Mouse (Mus musculus) lung, adult 18-20 months (tissue): ENCODE results near the gene Capn12.
A peak's percentile ranks its signal among the peaks of the same experiment; 100 is the strongest.
"Not testable (repeated sequence)": the region's sequence is repeated elsewhere in the genome, so short reads cannot be mapped to it uniquely, and the experiment has no call there.

ENCODE experiments used
- DNase-seq, 2 experiments: peaks; one replicate each; pipeline ENCODE4 v3.0.0; 2022; ENCODE audit warnings: mixed read lengths in 2 of 2

Capn12 gene

DNA sequence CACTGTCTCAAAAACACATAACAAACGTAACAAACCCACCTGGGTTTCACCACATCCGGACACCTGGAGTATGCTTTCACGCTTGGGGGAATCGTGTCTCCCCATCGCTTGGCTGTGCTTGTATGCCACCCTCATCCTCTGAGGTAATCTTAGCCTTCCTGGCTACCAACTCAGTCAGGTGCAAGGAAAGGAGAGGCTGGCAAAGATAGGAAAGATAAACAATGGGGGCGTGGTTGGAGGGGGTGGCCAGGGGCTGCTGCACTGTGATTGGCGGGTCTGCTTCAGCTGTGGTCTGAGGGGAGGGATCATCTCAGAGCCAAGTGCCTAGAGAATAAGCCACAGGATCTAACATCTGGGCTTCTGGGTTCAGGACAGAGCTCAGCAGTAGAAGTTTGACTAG is 1.6 kb upstream of the Capn12 start:
- DNase-seq = no peak

DNA sequence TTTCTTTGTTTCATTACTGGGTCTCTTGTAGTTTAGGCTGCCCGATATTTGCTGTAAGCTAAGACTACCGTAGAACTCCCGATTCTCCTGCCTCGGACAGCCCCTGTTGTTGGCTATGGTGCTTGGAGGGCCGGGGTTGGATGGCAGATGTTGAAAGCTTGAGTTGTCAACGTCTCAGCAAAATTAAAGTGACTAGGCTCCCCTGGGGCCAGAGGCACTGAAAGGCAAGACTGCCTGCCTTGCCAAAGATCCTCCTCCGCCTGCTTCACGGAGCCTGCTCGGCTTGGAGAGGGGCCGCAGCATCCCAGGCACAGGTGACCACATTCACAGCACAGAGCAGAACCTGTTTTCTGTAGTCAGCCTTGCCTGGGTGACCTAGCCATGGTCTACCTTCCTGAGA is 668 bp upstream of the Capn12 start:
- DNase-seq = no peak

DNA sequence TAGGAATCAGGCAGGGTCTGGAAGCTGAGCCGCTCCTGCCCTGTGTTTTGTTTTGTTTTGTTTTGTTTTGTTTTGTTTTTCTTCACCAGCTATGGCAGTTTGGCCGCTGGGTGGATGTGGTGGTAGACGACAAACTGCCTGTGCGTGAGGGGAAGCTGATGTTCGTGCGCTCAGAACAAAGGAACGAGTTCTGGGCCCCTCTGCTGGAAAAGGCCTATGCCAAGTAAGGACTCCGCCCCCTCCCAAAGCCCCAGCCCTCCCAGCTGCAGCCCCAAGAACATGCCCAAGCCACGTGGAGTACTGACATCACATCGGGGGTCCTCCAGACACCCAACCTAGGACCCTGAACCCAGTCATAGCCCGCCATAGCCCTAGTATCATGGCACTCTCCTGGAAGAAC is 1.8 kb downstream of the Capn12 start:
- no peak for DNase-seq

DNA sequence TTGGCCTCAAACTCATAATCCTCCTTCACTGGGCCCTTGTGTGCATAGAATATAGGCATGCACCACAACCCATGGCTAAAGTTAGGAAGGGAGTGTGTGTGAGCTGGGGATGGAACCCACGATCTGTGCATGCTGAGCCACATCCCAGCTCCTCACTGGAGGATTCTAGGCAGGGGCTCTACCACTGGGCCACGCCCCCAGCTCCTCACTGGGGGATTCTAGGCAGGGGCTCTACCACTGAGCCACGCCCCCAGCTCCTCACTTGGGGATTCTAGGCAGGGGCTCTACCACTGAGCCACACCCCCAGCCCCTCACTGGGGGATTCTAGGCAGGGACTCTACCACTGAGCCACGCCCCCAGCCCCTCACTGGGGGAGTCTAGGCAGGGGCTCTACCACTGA is 2.5 kb downstream of the Capn12 start:
- DNase-seq = not testable (repeated sequence)

DNA sequence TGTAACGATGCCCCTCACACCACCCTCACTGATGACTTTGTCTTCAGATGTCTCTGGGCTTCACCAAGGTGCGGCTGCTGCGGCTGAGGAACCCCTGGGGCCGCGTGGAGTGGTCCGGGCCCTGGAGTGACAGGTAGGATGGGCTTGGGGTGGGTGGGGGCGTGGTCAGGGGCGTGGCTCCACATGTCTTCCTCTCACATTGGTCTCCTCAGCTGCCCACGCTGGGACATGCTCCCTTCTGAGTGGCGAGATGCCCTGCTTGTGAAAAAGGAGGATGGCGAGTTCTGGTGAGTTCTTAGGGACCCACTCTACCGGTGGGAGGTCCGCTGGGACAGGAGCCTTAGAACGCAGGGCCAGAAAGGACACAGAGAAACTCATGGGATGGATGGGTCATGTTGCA is 5.3 kb downstream of the Capn12 start:
- no peak for DNase-seq

DNA sequence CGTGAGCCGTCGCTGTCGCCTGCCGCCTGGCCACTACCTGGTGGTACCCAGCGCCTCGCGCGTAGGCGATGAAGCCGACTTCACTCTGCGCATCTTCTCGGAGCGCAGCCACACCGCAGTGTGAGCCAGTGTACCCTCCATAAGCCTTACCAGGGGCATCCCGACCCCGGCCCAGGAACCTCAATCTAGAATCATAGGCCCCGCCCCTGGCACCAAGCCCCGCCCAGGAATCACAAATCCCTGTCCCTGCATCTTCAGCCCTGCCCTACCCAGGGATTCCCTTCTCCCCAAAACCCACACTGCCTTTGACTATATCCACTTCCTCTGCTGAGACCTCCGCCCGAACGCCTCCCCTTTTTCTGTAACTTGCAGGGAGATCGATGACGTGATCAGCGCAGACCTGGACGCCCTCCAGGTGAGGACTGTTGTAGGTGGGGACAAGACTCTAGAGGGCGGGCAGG is 7.5 kb downstream of the Capn12 start:
- no peak for DNase-seq

DNA sequence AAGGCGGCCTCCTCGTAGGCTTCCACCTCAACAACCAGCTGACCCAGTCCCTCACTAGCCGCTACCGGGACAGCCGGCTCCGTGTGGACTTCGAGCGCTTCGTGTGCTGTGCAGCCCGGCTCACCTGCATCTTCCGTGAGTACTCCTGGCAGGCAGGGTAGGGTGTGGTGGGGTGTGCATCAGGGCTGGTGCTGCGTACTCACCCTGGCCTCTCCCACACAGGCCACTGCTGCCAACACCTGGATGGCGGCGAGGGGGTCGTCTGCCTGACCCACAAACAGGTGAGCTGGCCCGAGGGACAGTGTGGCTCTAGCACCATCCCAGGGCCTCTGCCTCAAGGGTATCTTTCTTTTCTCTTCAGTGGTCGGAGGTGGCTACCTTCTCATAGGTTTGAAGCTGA is 11.4 kb downstream of the Capn12 start:
- no peak for DNase-seq

DNA sequence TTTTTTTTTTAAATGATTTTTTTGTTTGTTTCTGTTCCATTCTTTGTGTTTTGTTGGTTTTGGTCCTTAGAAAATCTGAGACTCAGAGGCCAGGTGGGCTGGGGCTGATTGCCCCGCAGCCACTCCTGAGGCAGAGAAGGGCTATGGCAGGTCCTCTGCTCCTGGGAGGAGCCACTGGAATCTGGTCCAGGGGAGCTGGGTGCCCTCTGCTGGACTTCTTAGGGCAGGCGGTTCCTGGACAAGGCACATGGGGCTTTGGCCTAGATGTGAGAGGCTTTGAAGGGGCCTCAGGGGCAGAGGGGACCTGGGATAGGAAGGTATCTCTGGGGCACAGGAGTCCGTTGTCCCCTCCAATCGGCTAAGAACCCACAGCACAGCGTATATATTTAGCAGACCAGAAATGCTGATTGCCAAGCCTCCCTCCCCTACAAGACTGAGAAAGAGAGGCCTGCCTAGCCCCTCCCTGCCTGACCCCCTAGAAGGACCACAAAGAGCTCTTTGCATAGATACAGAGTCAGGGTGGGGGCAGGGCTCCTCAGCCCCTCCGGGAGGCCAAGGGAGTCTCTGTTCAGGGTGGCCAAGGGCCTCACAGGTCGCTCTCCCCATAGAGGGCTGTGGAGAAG is 12.5 kb downstream of the Capn12 start:
- peak; percentile 36 to 40 for DNase-seq

DNA sequence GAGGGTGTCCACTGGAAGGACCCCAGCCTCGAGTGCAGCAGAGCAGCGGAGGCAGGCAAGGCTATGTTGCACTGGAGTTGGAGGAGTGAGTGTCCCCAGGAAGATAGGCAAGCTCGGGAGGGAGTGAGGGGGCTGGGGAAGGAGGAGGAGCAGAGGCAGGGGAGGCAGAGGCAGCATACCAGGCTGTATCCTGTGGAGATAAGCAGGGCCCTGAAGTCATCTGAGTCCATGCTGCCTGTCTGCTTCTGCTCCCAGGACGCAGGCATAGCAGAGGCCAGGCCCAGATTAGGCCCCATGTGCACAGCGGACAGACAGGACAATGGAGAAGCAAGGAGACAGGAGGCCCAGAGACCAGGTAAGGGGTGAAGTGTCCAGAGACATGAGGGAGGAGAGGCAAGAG is 13.7 kb downstream of the Capn12 start:
- no peak for DNase-seq

DNA sequence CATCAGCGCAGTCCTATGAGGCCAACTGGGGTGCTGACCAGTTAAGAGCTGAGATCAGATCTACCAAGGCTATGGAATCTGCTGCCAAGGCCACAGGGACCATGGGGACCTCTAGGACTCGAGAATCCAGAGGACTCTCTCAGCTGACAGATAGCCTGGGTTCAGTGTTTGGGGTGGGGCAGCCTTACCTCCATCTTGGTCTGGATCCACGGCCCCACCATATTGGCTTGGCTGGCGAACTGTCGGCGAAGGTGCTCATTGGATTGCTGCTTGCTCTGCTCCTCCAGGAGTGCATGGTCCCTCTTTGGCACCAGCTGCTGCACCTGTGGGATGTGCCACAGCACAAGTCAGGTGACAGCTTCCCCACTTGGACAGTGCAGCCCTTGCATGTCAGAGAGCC is 16.4 kb downstream of the Capn12 start:
- no peak for DNase-seq

DNA sequence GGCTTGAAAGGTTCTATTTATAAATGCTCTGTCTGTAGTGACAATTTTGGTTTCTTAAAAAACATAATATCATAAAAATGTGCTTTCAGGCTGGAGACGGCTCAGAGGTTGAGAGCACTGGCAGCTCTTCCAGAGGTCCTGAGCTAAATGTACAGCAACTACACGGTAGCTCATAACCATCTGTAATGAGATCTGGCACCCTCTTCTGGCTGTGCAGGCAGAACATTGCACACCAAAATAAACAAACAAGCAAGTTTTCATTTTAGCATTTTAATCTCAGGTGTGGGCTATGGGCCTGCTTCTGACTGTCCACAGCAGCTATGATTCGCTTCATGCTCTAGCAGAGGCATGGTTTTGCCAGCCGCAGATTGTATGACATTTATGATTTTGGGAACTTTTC is 18.8 kb downstream of the Capn12 start:
- DNase-seq = no peak

DNA sequence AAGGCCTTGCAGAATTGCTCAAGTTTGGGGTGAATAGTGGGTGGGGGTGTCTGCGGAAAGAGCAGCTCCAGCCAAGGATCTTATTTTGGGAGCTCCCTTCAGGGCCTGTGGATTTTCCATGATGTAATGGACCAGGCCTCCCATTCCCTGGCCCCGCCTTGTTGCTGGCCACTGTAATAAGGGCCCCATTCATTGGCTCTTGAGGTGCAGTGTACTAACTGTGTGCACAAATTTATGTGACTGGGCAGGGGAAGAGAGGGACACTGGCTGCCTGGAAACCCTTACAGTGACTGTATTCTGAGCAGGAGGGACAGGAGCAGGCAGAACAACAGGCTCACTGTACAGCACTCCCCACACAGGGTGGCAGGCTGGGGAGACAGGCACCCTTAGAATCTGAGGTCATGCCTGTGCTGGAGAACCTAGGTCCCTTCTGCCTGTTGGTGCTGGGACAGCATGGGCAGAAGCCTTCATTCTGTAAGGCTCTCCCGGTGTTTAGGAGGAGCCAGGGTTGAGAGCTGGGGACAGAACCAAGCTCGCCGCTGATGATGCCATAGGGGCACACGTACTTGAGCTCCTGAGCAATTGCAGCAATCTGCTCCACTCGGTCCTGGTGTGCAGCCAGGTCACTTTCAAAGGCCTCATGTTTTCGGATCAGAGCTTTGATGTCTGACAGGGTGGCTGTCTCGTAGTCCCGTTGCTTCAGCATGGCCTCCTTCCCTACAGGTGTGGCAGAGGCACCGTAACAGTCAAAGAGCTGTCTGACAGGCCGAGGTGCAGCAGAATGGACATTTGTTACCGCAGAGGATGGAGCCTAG is 20.3 kb downstream of the Capn12 start:
- no peak for DNase-seq

DNA sequence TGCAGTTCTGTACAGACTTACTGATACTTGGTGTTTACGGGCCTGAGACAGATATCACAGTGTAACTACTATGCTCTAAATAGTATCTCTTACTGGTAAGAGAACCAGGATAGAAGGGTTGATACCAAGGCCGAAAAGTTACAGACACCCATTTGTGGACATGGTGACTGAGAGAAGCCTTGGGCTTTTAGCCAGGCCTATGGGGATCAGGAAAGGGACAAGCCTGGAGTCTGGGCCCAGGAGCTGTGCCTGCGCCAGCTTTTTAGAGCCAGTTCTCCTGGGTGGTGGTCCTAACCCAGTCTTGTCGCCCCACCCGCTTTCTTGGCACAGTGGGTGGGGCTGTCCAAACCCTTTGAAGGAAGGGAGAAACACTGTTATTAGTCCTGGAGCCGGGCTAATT is 21.0 kb downstream of the Capn12 start:
- no peak for DNase-seq

DNA sequence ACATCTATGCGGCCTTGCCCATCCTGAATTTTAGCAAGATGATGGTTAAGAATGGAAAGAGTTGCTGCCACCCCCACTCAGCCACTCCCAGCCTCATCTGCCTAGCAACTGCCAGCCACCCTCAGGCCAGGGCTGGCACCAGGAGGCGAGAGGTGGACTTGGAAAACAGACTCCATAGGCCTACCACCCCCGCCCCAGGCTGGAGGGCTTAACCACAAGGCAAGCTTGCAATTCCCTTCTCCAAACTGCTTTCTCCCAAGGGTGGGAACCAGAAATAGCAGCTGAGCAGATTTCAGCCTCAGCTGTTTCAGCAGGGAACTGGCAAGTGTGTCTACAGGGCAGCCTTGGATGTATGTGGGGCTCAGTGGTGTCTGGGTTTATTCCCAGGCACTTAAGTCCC is 21.6 kb downstream of the Capn12 start:
- DNase-seq = no peak

DNA sequence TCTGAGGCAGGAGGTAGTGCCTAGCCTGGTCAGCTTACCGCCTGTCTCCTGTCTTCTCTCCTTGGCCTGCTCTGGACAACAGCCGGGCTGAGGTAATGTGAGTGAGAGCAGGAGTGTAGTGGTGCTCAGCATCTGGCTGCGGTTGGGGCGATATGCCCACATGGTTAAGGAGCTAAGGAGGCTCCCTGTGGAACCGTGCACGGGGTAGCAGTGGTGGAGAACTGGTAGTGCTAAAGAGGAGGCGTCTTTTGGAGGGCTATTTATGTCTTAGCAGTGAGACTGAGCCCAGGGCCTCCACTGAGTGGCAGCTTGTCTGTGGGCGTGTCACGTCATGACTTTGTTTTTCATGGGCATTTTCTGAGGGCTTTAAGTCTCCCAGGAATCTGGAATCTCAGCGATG is 22.6 kb downstream of the Capn12 start:
- no peak for DNase-seq

DNA sequence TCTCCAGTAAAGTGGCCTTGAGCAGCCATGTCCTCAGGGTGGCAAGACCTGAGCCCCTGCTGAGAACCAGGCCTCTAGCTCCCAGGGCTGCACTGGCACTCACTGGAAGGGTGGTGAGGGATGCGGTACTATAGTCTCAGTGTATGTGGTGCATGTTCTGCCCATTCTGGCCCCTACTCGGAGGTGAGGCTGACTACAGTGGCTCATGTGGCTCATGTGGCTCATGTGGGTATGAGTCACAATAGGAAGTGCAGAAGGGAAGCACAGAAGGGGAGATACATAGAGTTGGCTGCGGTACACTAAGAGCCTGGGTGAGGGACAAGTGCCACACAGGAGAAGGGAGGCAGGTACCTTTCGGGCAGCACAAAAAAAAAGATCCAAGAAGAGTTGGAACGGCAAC is 26.0 kb downstream of the Capn12 start:
- DNase-seq = no peak

DNA sequence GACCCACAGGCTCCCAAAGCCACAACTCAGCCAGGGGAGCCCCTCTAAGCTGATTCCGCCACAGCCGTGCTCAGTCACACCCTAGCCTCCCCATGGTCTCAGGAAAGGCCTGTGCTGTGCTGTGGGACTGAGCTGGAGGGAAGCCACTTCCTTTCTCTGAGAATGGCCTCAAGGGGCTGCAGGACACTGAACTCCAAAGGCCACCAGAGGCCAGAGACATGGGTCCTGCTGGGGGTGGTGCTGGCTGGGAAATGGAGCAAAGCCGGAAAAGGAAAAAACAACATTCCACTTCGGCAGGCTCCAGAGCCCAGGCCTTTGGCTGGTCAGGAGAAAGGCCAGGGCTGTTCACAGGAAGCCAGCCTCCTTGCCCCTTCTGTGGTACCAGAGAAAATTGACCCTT is 30.4 kb downstream of the Capn12 start:
- DNase-seq = peak; percentile 80 to 85

DNA sequence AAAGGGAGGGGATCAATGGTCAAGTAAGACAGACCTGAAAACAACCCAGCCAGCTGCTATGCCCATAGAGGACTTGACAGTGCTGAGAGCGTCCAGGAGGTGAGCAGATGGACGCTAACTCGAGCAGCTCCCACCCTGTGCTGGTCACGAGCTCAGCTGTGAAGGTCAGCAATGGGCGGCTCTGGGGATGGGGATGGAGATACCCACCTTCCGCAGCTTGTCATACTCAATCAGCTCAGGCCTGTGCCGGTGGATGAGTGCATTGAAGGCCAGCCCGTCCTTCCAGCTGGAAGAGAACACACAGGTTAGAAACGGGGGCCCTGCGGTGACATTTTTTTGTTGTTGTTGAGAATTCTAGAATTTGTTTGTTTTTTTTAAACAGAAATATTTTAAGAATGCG is 31.9 kb downstream of the Capn12 start:
- DNase-seq = no peak

DNA sequence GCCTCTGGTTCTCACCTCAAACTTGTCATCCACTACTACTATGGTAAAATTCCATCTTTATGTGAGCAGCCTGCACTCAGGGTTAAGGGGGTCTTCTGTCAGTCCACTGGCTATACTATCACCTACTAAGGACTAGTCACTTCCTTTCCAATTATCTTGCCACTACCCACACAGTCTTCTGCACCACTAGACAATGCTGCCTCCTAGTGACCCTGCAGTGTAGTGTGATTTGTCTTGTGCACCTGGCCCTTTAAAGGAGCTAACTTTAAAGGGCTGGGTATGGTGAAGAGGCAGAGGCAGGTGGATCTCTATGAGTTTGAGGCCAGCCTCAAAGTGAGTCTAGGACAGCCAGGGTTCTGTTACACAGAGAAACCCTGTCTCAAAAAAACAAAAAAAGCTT is 35.3 kb downstream of the Capn12 start:
- no peak for DNase-seq

DNA sequence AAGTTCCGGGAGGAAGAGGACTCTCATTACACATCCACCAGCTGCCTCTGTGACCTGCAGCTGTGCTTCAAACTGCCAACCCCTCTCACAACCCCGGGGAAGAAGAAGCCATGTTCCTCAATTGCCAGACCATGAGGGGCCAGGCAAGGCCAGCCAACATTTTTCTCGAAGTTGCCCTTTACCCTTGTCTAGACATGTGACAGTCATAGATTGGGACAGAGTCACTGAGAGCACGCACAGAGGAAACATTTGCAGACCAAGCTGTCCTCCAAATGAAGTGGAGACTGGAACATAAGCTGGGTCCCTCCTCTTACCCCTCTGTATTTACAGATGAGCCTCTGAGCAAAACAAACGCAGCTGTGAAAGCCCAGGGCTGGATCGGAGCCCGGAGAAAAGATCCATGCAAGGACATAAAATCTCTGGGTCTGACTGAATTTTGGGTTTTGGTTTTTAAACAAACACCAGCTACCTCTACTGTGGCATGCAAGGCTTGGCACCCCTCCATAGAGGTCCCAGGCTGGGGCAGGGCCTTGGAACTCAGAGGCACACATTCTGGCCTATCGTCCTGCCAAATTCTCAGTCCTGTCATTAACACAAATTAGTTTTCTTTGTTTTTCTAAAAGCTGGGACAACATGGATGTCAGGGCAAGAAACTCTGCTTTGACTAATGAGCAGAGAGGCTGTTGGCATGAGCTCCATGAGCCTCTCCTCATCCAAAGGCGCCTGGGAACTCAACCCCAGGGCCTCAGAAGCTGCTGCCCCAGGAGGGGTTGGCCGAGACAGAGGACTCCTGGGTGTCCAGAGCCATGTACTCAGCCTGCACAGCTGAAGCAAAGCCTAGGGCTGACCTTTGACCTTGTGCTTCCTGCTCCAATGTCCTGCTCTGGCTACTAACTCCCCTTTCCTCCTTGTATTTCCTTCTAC is 36.5 kb downstream of the Capn12 start:
- peak; percentile 60 to 67 for DNase-seq

DNA sequence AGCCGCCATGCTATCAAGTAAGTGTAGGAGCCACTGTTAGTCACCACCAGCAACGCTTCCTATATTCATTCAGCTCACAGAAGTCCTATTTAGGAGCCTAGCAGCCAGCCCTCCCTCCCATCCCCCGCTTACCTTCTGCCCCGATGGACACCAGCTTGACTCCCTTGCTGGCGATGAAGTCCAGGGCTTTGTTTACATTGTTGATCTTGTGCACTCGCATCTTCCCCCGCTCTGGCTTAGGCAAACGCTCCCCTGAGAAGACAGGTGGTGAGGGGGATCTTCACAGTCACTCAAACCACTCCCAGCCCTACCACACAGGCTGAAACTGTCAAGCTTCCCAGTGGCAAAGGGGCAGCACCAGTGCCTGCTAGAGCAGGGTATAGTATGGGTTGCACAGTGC is 37.3 kb downstream of the Capn12 start:
- no peak for DNase-seq

DNA sequence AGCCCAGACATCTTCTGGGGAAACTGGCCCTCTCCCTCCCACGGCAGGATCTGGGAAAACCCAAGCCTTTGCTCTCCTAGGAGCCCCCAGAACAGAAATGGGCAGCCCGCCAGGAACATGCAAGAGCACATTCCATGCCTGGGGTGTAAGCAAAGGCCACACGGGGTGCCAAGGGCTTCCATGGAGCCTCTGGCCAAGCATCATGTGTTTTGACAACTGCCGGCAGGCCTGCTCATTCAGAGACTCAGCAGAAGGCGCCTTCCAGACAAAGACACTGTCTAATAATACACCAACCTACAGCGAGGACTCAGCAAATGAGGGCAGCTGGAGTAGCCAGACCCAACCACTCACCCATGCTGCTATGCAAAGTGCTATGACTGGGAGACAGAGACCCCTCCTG is 38.6 kb downstream of the Capn12 start:
- peak; percentile 81 to 89 for DNase-seq

DNA sequence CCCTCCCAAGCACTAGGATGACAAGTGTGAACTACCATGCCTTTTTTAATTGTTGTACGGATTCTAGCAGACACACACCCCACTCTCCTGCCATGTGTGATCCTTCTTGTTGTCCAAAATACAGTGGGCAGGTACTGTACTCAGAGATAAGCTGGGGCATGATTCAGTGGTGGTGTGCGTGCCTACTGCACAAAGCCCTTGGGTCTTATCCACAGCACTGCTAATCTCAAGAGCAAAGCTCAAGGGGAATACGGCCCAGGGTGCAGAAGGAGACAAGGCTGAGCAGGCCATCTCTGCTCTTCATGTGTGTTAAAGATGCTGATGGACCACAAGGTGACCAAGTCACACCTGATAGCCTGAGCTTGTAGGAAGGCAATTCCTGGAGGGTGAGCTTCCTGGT is 40.0 kb downstream of the Capn12 start:
- DNase-seq = no peak
